Mouse (Mus musculus) limb, embryonic 12.5 days (tissue): ENCODE results near the gene R3hcc1l. TPM values are rescaled to one million over a fixed set of nuclear protein-coding genes. Genes with fewer than 3 reads are reported as not detected.

Source experiments
- ATAC-seq: fragments of 200-750 bp; cut with Nextera tagmentation; 2 replicates; pipeline ENCODE4 v1.8.0; 2017; ENCODE audit warnings: low read depth, moderate TSS enrichment; ENCODE audit not compliant: insufficient number of reproducible peaks, insufficient read depth, low FRiP score, low TSS enrichment
- H3K27ac ChIP-seq: fragments of 300-500 bp; sonication (generic); 2 replicates; pipeline ENCODE4 v1.5.1; 2016; ENCODE audit warnings: mild to moderate bottlenecking, moderate library complexity
- H3K27me3 ChIP-seq: fragments of 300-500 bp; sonication (generic); 2 replicates; pipeline ENCODE4 v1.6.1; 2016; ENCODE audit warnings: mild to moderate bottlenecking, moderate library complexity
- H3K36me3 ChIP-seq: fragments of 300-500 bp; sonication (generic); 2 replicates; pipeline ENCODE4 v1.6.1; 2016; ENCODE audit warnings: mild to moderate bottlenecking, moderate library complexity
- H3K4me1 ChIP-seq: fragments of 300-500 bp; sonication (generic); replicated peaks from 2 replicates; pipeline ENCODE4 v1.6.1; 2016
- H3K4me2 ChIP-seq: fragments of 300-500 bp; sonication (generic); 2 replicates; pipeline ENCODE4 v1.6.1; 2016; ENCODE audit warnings: mild to moderate bottlenecking, moderate library complexity
- H3K4me3 ChIP-seq: fragments of 300-500 bp; sonication (generic); replicated peaks from 2 replicates; pipeline ENCODE4 v1.5.1; 2016; ENCODE audit warnings: mild to moderate bottlenecking
- H3K9ac ChIP-seq: fragments of 300-500 bp; sonication (generic); replicated peaks from 2 replicates; pipeline ENCODE4 v1.6.1; 2016; ENCODE audit warnings: mild to moderate bottlenecking, moderate library complexity
- H3K9me3 ChIP-seq: fragments of 300-500 bp; sonication (generic); 2 replicates; pipeline ENCODE4 v1.6.1; 2016; ENCODE audit warnings: mild to moderate bottlenecking, moderate library complexity
- WGBS: fragments of 180-500 bp; shearing (Covaris S2); methylation state at CpG from one replicate; pipeline ENCODE4 v1.1.7; 2016; 5-methylcytosine and 5-hydroxymethylcytosine counted together
- polyA plus RNA-seq: library from polyadenylated mRNA; unstranded; fragments of >200 nt; fragmentation: Nextera tagmentation; extraction: Ambion mirVana; gene quantifications from 2 replicates; pipeline ENCODE4 v1.2.1, GENCODE M21; 2016

The R3hcc1l gene
- polyA plus RNA-seq, 1 experiment from 2014 or later, result 29.1 TPM

GRCm38 (mm10) chr19:42632301-42632700 is 113.7 kb downstream of the R3hcc1l start:
- Histone ChIP-seq H3K27me3 (0 out of 2 replicates have a peak, but pooled peaks cover 6% of the 10 kb centered on the region), H3K4me3 (no peak overlapping the region), H3K9ac (no peak overlapping the region), H3K9me3 (no peaks in the 10 kb centered on the region), H3K27ac (no peak overlapping the region), H3K4me2 (no peak overlapping the region), H3K4me1 (peaks cover 16% of the 10 kb centered on the region), H3K36me3 (no peaks in the 10 kb centered on the region)
- 56% methylated on average over 4 of the region's 4 CpGs for WGBS
- ATAC-seq, result no peak

- WGBS, result 35% methylated on average over 2 of the region's 2 CpGs
- Histone ChIP-seq H3K9me3 (no peaks in the 10 kb centered on the region), H3K27me3 (0 out of 2 replicates have a peak, but pooled peaks cover 6% of the 10 kb centered on the region), H3K9ac (no peak overlapping the region), H3K27ac (no peak overlapping the region), H3K4me3 (no peak overlapping the region), H3K4me2 (no peak overlapping the region), H3K4me1 (peaks cover 18% of the 10 kb centered on the region), H3K36me3 (no peaks in the 10 kb centered on the region)
- ATAC-seq, result no peak
Observed at GRCm38 (mm10) chr19:42633650-42634049, 115.1 kb downstream of the R3hcc1l start.

- Histone ChIP-seq H3K27me3 (0 out of 2 replicates have a peak, but pooled peaks cover 2% of the 10 kb centered on the region), H3K4me2 (no peak overlapping the region), H3K9ac (no peak overlapping the region), H3K36me3 (no peaks in the 10 kb centered on the region), H3K27ac (no peak overlapping the region), H3K9me3 (no peaks in the 10 kb centered on the region), H3K4me1 (peaks cover 26% of the 10 kb centered on the region), H3K4me3 (no peak overlapping the region)
- ATAC-seq, result no peak
- whole genome bisulfite sequencing, result 44% methylated on average over 11 of the region's 11 CpGs
Observed at GRCm38 (mm10) chr19:42636631-42637030, 118.1 kb downstream of the R3hcc1l start.

- WGBS, result 27% methylated on average over 8 of the region's 8 CpGs
- Histone ChIP-seq H3K4me3 (no peak overlapping the region), H3K4me2 (no peak overlapping the region), H3K9ac (no peak overlapping the region), H3K36me3 (no peaks in the 10 kb centered on the region), H3K4me1 (peaks cover 17% of the 10 kb centered on the region), H3K9me3 (no peaks in the 10 kb centered on the region), H3K27me3 (no peaks in the 10 kb centered on the region), H3K27ac (no peak overlapping the region)
- no peak for ATAC-seq
Observed at GRCm38 (mm10) chr19:42638604-42639481, 120.3 kb downstream of the R3hcc1l start.

GRCm38 (mm10) chr19:42639544-42639943 is 121.0 kb downstream of the R3hcc1l start:
- Histone ChIP-seq H3K4me1 (peaks cover 17% of the 10 kb centered on the region), H3K27ac (no peak overlapping the region), H3K27me3 (no peaks in the 10 kb centered on the region), H3K9ac (no peak overlapping the region), H3K4me2 (no peak overlapping the region), H3K9me3 (no peaks in the 10 kb centered on the region), H3K4me3 (no peak overlapping the region), H3K36me3 (no peaks in the 10 kb centered on the region)
- 63% methylated on average over 8 of the region's 8 CpGs for WGBS
- ATAC-seq, result no peak

- Histone ChIP-seq H3K27me3 (no peaks in the 10 kb centered on the region), H3K36me3 (no peaks in the 10 kb centered on the region), H3K9ac (no peak overlapping the region), H3K9me3 (no peaks in the 10 kb centered on the region), H3K27ac (no peak overlapping the region), H3K4me1 (peaks cover 17% of the 10 kb centered on the region), H3K4me2 (no peak overlapping the region), H3K4me3 (no peak overlapping the region)
- 83% methylated on average over 9 of the region's 9 CpGs for WGBS
- ATAC-seq, result no peak
Observed at GRCm38 (mm10) chr19:42640211-42640610, 121.7 kb downstream of the R3hcc1l start.

Other genes with a start within 250 kb of the R3hcc1l start
- gene Crtac1, start 87.0 kb upstream of the R3hcc1l start, polyA plus RNA-seq, result 3.5 and 4.6 TPM in 2 replicates
- 0.43 and 0.67 TPM in 2 replicates for gene Loxl4, start 94.1 kb downstream of the R3hcc1l start, polyA plus RNA-seq
- 1.2 and 1.4 TPM in 2 replicates for gene Pyroxd2, start 234.0 kb downstream of the R3hcc1l start, polyA plus RNA-seq